Mouse (Mus musculus): Measurements from ENCODE around the gene Kif5a. TPM values are rescaled to one million over a fixed set of nuclear protein-coding genes. Genes with fewer than 3 reads are reported as not detected.

Kif5a gene
- polyA plus RNA-seq, 1 experiment from 2014 or later: 6.7 TPM

GRCm38 (mm10) chr10:127297015-127297871 is 34.1 kb upstream of the Kif5a start:
- no peak overlapping the region for H3K9ac ChIP-seq (ENCODE audit: low read length)
- WGBS: 85% methylated on average over 16 of the region's 16 CpGs
- H3K4me1 ChIP-seq (ENCODE audit: control insufficient read depth, insufficient read depth, low read length): peaks cover 14% of the 10 kb centered on the region
- no peaks in the 10 kb centered on the region for H3K9me3 ChIP-seq (replicated peaks; ENCODE audit: control insufficient read depth, low read length)
- H3K4me2 ChIP-seq (ENCODE audit: low read depth, low read length): no peak overlapping the region
- no peaks in the 10 kb centered on the region for H3K27me3 ChIP-seq (ENCODE audit: control insufficient read depth, insufficient read depth, low read length)
- H3K4me3 ChIP-seq (replicated peaks; ENCODE audit: low read length): no peak overlapping the region
- no peak for ATAC-seq (ENCODE audit: insufficient read depth, low FRiP score)
- H3K36me3 ChIP-seq (ENCODE audit: control insufficient read depth, insufficient read depth, low read length): peaks cover 31% of the 10 kb centered on the region
- H3K27ac ChIP-seq (ENCODE audit: low read length): no peak overlapping the region

DNA sequence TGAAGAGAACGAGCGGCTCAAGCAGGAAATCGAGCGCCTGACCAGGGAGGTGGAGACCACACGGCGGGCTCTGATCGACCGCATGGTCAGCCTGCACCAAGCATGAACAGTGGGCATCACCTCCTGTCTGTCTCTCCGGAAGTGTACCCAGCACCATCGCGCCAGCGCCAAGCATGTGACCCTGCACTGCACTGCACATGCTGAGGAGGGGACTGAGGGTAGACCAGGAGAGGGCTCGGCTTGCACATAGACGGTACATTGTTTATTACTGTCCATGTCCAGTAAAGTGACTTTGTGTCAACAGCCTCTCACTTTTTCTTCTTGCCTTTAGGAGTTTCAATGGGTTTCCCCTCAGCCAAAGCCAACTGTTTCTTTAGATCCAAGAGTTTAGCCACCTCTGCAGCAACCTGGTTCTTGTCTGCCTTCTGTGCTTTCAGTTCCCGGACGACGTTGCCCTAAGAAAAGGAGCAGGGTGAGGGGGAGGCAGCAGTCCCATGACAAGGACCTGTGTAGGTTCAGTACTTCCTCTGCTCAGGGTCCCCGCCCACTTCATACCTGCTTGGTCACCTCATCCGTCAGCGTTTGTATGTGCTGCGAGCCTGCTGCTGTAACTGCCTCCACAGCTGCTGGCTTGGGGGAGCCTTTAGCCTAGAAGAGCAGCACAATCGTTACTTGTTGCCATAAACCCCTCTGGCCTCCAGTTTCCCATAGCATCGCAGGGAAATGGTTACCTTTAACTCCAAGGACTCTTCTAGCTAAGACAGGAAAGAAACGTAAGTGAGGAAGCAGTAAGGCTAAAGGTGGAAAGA is 33.0 kb upstream of the Kif5a start:
- 81% methylated on average over 24 of the region's 24 CpGs for WGBS
- Histone ChIP-seq H3K27me3 (ENCODE audit: control insufficient read depth, insufficient read depth, low read length) (no peaks in the 10 kb centered on the region), H3K9ac (ENCODE audit: low read length) (no peak overlapping the region), H3K36me3 (ENCODE audit: control insufficient read depth, insufficient read depth, low read length) (peaks cover 31% of the 10 kb centered on the region), H3K4me1 (ENCODE audit: control insufficient read depth, insufficient read depth, low read length) (peaks cover 23% of the 10 kb centered on the region), H3K9me3 (replicated peaks; ENCODE audit: control insufficient read depth, low read length) (no peaks in the 10 kb centered on the region), H3K4me3 (replicated peaks; ENCODE audit: low read length) (no peak overlapping the region), H3K27ac (ENCODE audit: low read length) (no peak overlapping the region), H3K4me2 (ENCODE audit: low read depth, low read length) (no peak overlapping the region)
- ATAC-seq (ENCODE audit: insufficient read depth, low FRiP score): no peak

DNA sequence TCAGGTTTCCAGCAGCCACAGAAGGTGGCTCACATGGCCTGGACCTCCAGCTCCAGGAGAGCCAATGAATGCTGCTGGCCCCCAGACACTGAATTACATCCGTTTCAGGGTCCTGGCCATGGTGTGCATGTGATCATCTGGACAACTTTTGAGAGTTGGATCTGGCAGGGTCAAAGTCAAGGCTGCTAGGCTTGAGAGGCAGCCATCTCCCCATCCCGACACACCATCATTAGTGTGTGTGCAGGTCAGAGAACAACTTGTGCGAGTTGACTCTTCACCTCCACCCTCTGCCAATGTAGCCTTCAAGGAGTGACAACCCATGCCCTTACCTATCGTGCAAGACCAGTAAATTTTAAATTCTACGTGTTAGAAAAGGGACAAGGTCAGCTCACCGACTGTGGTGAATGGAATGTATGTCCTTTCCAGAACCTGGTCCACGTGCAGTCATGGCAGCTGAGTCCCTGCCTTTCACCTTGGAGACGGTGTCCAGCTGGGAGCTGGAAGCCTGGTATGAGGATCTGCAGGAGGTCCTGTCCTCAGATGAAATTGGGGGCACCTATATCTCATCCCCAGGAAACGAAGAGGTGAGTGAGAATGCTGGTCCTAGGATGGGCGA is 31.9 kb upstream of the Kif5a start:
- peaks cover 29% of the 10 kb centered on the region for H3K36me3 ChIP-seq (ENCODE audit: control insufficient read depth, insufficient read depth, low read length)
- no peak overlapping the region for H3K27ac ChIP-seq (ENCODE audit: low read length)
- peaks cover 25% of the 10 kb centered on the region for H3K4me1 ChIP-seq (ENCODE audit: control insufficient read depth, insufficient read depth, low read length)
- H3K4me3 ChIP-seq (replicated peaks; ENCODE audit: low read length): no peak overlapping the region
- H3K27me3 ChIP-seq (ENCODE audit: control insufficient read depth, insufficient read depth, low read length): no peaks in the 10 kb centered on the region
- 92% methylated on average over 10 of the region's 10 CpGs for WGBS
- H3K9ac ChIP-seq (ENCODE audit: low read length): no peak overlapping the region
- ATAC-seq (ENCODE audit: insufficient read depth, low FRiP score): no peak
- no peaks in the 10 kb centered on the region for H3K9me3 ChIP-seq (replicated peaks; ENCODE audit: control insufficient read depth, low read length)
- H3K4me2 ChIP-seq (ENCODE audit: low read depth, low read length): no peak overlapping the region

DNA sequence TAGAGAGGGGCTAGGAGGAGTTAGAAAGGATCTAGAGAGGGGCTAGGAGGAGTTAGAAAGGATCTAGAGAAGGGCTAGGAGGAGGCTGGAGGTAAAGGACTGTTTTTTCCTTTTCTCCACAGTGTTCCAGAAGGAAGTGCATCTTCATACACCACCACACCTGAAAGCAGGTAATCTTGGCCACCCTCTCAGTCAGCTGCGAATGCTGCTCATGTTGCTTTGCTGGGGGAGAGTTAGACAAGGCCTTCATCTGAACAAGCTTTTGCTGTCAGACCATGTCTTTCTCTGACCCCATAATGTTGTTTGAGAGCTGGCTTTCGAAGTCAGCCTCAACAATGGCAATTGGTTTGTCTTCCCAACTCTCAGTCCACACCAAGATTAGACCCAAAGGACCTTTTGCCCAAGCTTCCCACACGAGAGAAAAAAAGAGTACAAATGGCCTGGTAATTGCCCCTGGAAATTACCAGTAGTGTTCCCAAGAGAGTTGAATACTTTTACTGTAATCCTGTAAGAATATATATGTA is 30.5 kb upstream of the Kif5a start:
- Histone ChIP-seq H3K9ac (ENCODE audit: low read length) (no peak overlapping the region), H3K27ac (ENCODE audit: low read length) (no peak overlapping the region), H3K4me3 (replicated peaks; ENCODE audit: low read length) (no peak overlapping the region), H3K4me1 (ENCODE audit: control insufficient read depth, insufficient read depth, low read length) (peaks cover 29% of the 10 kb centered on the region), H3K9me3 (replicated peaks; ENCODE audit: control insufficient read depth, low read length) (no peaks in the 10 kb centered on the region), H3K4me2 (ENCODE audit: low read depth, low read length) (no peak overlapping the region), H3K36me3 (ENCODE audit: control insufficient read depth, insufficient read depth, low read length) (peaks cover 29% of the 10 kb centered on the region), H3K27me3 (ENCODE audit: control insufficient read depth, insufficient read depth, low read length) (no peaks in the 10 kb centered on the region)
- ATAC-seq (ENCODE audit: insufficient read depth, low FRiP score): no peak
- WGBS: 88% methylated on average over 3 of the region's 3 CpGs

DNA sequence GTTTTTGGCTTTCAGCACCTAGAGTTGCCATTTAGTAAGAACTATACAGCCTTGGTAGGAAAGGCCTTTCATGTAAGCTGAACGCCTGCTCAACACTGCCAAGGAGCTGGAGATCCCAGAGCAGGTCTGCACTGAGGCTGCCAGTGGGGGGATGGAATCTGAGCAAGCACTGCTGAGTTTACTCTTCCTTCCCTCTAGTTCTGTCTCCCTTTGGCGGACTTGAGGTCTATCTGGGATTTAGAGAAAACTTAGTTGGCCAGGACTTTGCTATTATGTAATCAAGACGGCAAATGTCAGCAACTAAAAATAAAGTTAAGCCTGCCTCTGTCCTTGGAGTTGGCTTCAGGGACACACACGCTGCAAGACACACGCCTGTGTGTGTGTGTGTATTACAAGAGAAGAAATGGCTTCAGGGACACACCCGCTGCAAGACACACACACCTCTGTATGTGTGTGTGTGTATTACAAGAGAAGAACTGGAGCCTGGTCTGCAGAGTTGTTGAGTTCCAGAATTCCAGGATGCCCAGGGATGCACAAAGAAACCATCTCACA is 29.9 kb upstream of the Kif5a start:
- WGBS: 52% methylated on average over 6 of the region's 6 CpGs
- Histone ChIP-seq H3K36me3 (ENCODE audit: control insufficient read depth, insufficient read depth, low read length) (peaks cover 29% of the 10 kb centered on the region), H3K9me3 (replicated peaks; ENCODE audit: control insufficient read depth, low read length) (no peaks in the 10 kb centered on the region), H3K27me3 (ENCODE audit: control insufficient read depth, insufficient read depth, low read length) (no peaks in the 10 kb centered on the region), H3K4me1 (ENCODE audit: control insufficient read depth, insufficient read depth, low read length) (peaks cover 29% of the 10 kb centered on the region), H3K9ac (ENCODE audit: low read length) (no peak overlapping the region), H3K27ac (ENCODE audit: low read length) (no peak overlapping the region), H3K4me3 (replicated peaks; ENCODE audit: low read length) (no peak overlapping the region), H3K4me2 (ENCODE audit: low read depth, low read length) (peak overlapping the region; percentile 27)
- no peak for ATAC-seq (ENCODE audit: insufficient read depth, low FRiP score)

DNA sequence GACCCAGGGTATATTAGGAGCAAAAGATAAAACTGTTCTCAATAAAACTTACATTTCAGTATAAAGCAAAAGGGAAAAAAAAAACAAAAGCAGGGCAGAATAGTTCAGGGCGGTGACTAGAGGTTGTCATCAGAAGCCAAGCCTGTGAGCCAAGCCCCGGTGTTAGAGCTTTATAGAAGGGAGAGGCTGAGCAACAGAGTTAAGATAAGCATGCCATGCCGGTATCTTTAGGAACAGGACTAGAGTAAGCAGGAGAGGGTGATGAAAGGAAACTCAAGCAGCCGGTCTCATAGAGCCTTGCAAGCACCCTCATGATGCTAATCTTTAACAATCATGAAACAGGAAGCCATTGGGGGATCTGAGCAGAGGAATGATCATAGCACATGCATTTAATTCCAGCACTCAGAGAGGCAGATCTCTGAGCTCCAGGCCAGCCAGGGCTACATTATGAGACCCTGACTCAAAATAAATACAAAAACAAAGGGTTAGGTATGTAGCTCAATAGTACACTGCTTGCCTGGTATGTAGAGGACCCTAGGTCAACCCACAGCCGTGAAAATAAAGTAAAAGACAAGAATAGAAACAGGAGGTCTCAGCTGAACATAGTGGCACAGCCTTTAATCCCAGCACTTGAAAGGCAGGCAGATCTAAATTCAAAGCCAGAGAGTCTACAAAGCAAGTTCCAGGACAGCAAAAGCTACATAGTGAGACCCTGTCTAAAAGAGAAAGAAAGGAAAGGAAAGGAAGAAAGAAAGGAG is 28.9 kb upstream of the Kif5a start:
- 25% methylated on average over 5 of the region's 5 CpGs for WGBS
- H3K27ac ChIP-seq (ENCODE audit: low read length): peak overlapping the region; percentile 89; the same call in 1 of the 2 replicates

GRCm38 (mm10) chr10:127290930-127291880 is 28.1 kb upstream of the Kif5a start:
- ATAC-seq (ENCODE audit: insufficient read depth, low FRiP score): peak; percentile 18
- H3K9me3 ChIP-seq (replicated peaks; ENCODE audit: control insufficient read depth, low read length): no peaks in the 10 kb centered on the region
- H3K4me2 ChIP-seq (ENCODE audit: low read depth, low read length): peak overlapping the region; percentile 73
- peaks cover 46% of the 10 kb centered on the region for H3K4me1 ChIP-seq (ENCODE audit: control insufficient read depth, insufficient read depth, low read length)
- peak overlapping the region; percentile 74 for H3K9ac ChIP-seq (ENCODE audit: low read length)
- 2% methylated on average over 19 of the region's 19 CpGs for WGBS
- peak overlapping the region; percentile 63 for H3K4me3 ChIP-seq (replicated peaks; ENCODE audit: low read length)
- H3K27me3 ChIP-seq (ENCODE audit: control insufficient read depth, insufficient read depth, low read length): no peaks in the 10 kb centered on the region
- H3K36me3 ChIP-seq (ENCODE audit: control insufficient read depth, insufficient read depth, low read length): peaks cover 22% of the 10 kb centered on the region
- H3K27ac ChIP-seq (ENCODE audit: low read length): peak overlapping the region; percentile 89

More for the DNA sequence above, 28.9 kb upstream of the Kif5a start:
- Histone ChIP-seq H3K4me1 (ENCODE audit: control insufficient read depth, insufficient read depth, low read length) (peaks cover 38% of the 10 kb centered on the region), H3K4me2 (ENCODE audit: low read depth, low read length) (peak overlapping the region; percentile 73), H3K9ac (ENCODE audit: low read length) (peak overlapping the region; percentile 74), H3K27me3 (ENCODE audit: control insufficient read depth, insufficient read depth, low read length) (no peaks in the 10 kb centered on the region), H3K4me3 (replicated peaks; ENCODE audit: low read length) (peak overlapping the region; percentile 63), H3K36me3 (ENCODE audit: control insufficient read depth, insufficient read depth, low read length) (peaks cover 25% of the 10 kb centered on the region), H3K9me3 (replicated peaks; ENCODE audit: control insufficient read depth, low read length) (no peaks in the 10 kb centered on the region)
- ATAC-seq (ENCODE audit: insufficient read depth, low FRiP score): no peak
